Mouse (Mus musculus) MEL (cell line): ENCODE measurements around the gene Sult6b2.

Experiments
- CHD1 ChIP-seq: IDR thresholded peaks from 2 replicates; pipeline ENCODE4 v1.6.1; 2012; ENCODE audit warnings: low read depth, mild to moderate bottlenecking, inconsistent platforms, low read length, improper control_type of control experiment
- ETS1 ChIP-seq: IDR thresholded peaks from 2 replicates; pipeline ENCODE4 v1.6.1; 2012; ENCODE audit warnings: low read depth, mild to moderate bottlenecking, inconsistent platforms, low read length, improper control_type of control experiment, moderate library complexity
- GATA1 ChIP-seq: IDR thresholded peaks from 2 replicates; pipeline ENCODE4 v1.6.1; 2011; ENCODE audit warnings: low read depth, low read length, improper control_type of control experiment
- MYC ChIP-seq: IDR thresholded peaks from 2 replicates; pipeline ENCODE4 v1.6.1; 2011; ENCODE audit warnings: low read depth, mild to moderate bottlenecking, low read length, improper control_type of control experiment, moderate library complexity
- NRF1 ChIP-seq: IDR thresholded peaks from 2 replicates; pipeline ENCODE4 v1.6.1; 2014; ENCODE audit warnings: low read depth, mild to moderate bottlenecking, inconsistent platforms, low read length, improper control_type of control experiment, moderate library complexity; ENCODE audit not compliant: poor library complexity, insufficient read depth, severe bottlenecking
- POLR2A ChIP-seq, 2 experiments: IDR thresholded peaks; 2 replicates each; pipeline ENCODE4 v1.6.1; 2011 to 2012; ENCODE audit warnings: low read length in 2 of 2, mild to moderate bottlenecking in 2 of 2, control low read depth in 1 of 2, improper control_type of control experiment in 1 of 2, low read depth in 1 of 2, moderate library complexity in 1 of 2; ENCODE audit not compliant: control insufficient read depth in 1 of 2, insufficient read depth in 1 of 2, poor library complexity in 1 of 2
- RCOR1 ChIP-seq: IDR thresholded peaks from 2 replicates; pipeline ENCODE4 v1.6.1; 2012; ENCODE audit warnings: low read depth, mild to moderate bottlenecking, inconsistent platforms, low read length, improper control_type of control experiment
- TCF12 ChIP-seq: IDR thresholded peaks from 2 replicates; pipeline ENCODE4 v1.6.1; 2014; ENCODE audit warnings: low read depth, mild to moderate bottlenecking, inconsistent platforms, low read length, improper control_type of control experiment, moderate library complexity

DNA sequence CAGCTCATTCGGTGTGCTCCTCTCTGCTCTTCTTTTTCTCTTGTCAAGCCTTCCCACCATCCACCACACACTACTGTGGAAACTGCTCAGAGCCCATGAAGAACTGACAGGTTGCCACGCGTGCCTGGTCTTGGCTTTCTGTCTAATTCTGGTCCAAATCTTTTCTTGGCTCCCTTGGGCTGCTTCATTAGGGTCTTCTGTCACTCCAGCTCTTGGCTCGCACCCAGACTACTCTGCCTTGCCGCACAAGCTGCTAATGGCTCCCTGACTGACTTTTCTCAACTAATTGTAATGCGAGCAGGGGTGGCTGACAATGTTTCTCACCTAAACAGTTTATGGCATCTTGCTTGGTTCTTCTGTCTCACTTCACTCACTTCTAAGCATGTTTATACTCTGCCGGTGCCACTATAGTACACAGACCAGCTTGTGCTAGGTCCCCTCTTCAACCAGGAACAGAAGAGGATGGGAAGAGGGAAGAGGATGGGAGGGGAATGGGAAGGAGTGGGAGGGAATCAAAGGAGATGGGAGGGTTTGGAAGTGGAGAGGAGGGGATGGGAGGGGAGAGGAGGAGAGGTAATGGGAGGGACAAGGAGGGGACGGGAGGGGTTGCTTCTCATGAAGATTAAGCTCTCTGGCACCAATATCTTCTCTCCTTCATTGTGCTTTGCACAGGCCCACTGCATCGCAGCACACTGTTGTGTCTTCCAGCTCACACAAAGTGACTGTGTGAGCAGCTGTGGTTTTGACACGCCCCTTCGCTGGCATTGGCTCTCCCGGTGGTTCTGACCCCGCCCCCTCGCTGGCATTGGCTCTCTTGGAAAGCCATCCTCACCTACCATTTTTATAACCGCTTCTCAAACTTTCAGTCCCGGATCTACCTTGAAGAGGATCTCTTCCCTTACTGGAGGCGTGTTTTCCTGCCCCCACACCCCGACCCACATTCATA, 16.0 kb downstream of the Sult6b2 start:
- no peak for TF ChIP-seq NRF1
- TF ChIP-seq POLR2A (IDR thresholded peaks at IDR 0.05; ENCODE audit: control insufficient read depth in 1 of 2, insufficient read depth in 1 of 2, low read depth in 1 of 2, low read length in 2 of 2, poor library complexity in 1 of 2), result no peak
- no peak for TF ChIP-seq ETS1
- no peak for TF ChIP-seq TCF12
- no peak for TF ChIP-seq GATA1
- no peak for TF ChIP-seq CHD1
- no peak for TF ChIP-seq MYC
- TF ChIP-seq RCOR1, result no peak
